In the genomic region with DNA sequence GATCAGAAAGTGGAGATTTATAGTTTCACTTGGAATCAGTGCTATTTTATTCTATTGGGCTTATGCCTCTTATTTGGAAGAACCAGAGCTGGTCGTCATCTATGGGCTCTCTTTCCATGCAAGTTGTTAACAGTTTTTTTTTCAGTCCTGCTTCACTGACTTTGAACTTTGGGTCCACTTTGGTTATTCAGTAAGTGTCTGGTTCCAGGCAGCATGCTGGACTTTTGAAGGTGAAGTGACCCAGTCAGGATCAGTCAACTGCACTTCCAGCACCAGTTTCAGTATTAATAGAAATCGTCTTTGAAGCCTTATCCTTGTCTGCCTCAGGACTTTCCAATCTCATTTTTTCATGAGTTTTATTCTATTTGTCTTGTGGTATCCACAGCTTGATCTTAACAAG, we compare ENCODE assay signal across 20 mouse cellular contexts. TPM values are rescaled to one million over a fixed set of nuclear protein-coding genes. Genes with fewer than 3 reads are reported as not detected.
"Had no signal": no experiment of that assay in that cellular context is flagged by ENCODE, and none has a peak within 500 bp of the region (broad histone marks: within the 10 kb centered on the region; RNA-seq: fewer than 3 reads in every experiment).

No protein-coding gene starts in this region.

- H3K4me1 ChIP-seq: intestine, embryonic 15.5 days; limb, embryonic 10.5 days; limb, embryonic 13.5 days; midbrain, embryonic 12.5 days; midbrain, embryonic 15.5 days; neural tube, embryonic 12.5 days; neural tube, embryonic 15.5 days; stomach, embryonic 15.5 days had no signal

- ATAC-seq: intestine, embryonic 15.5 days; liver, postnatal 0 days; lung, postnatal 0 days; midbrain, embryonic 15.5 days had no signal

- H3K27ac ChIP-seq: intestine, embryonic 15.5 days; limb, embryonic 10.5 days; limb, embryonic 13.5 days; liver, embryonic 14.5 days; macrophage; midbrain, embryonic 12.5 days; midbrain, embryonic 15.5 days; neural tube, embryonic 12.5 days; neural tube, embryonic 15.5 days; stomach, embryonic 15.5 days had no signal

- H3K27me3 ChIP-seq: intestine, embryonic 15.5 days; limb, embryonic 13.5 days; midbrain, embryonic 12.5 days; midbrain, embryonic 15.5 days; neural tube, embryonic 12.5 days; neural tube, embryonic 15.5 days; stomach, embryonic 15.5 days had no signal

- H3K36me3 ChIP-seq: intestine, embryonic 15.5 days; limb, embryonic 10.5 days; limb, embryonic 13.5 days; midbrain, embryonic 12.5 days; midbrain, embryonic 15.5 days; neural tube, embryonic 12.5 days; neural tube, embryonic 15.5 days; stomach, embryonic 15.5 days had no signal

- H3K9ac ChIP-seq: intestine, embryonic 15.5 days; limb, embryonic 13.5 days; liver, embryonic 14.5 days; liver, postnatal 0 days; lung, embryonic 14.5 days; midbrain, embryonic 12.5 days; midbrain, embryonic 15.5 days; neural tube, embryonic 12.5 days; neural tube, embryonic 15.5 days; stomach, embryonic 15.5 days had no signal

- H3K4me3 ChIP-seq: intestine, embryonic 15.5 days; limb, embryonic 10.5 days; limb, embryonic 13.5 days; midbrain, embryonic 12.5 days; midbrain, embryonic 15.5 days; neural tube, embryonic 12.5 days; neural tube, embryonic 15.5 days; stomach, embryonic 15.5 days had no signal

- DNase-seq: liver; liver, postnatal 0 days; lung, embryonic 14.5 days; retina, postnatal 1 day; right cerebral cortex, postnatal 25 days; spleen, adult 18-20 months; thymus, postnatal 25 days had no signal

- H3K4me2 ChIP-seq: intestine, embryonic 15.5 days; limb, embryonic 13.5 days; lung, embryonic 14.5 days; midbrain, embryonic 12.5 days; midbrain, embryonic 15.5 days; neural tube, embryonic 12.5 days; neural tube, embryonic 15.5 days; stomach, embryonic 15.5 days had no signal

- H3K9me3 ChIP-seq: intestine, embryonic 15.5 days; limb, embryonic 10.5 days; limb, embryonic 13.5 days; midbrain, embryonic 12.5 days; midbrain, embryonic 15.5 days; neural tube, embryonic 12.5 days; neural tube, embryonic 15.5 days; stomach, embryonic 15.5 days had no signal

RNA-seq across cellular contexts. Expression of gene Egfem1, which starts 28.5 kb away (rescaled TPM):
- total RNA-seq: megakaryocyte, adult 5-6 weeks had no signal
- polyA plus RNA-seq: macrophage; thymus, postnatal 0 days had no signal
